Mouse (Mus musculus): ENCODE data around the gene Herpud1. TPM values are rescaled to one million over a fixed set of nuclear protein-coding genes. Genes with fewer than 3 reads are reported as not detected.

The Herpud1 gene
- total RNA-seq (2014; fragmentation: Nextera tagmentation) (31.8 and 41.0 TPM in 2 replicates), total RNA-seq (2017) (43.7 and 50.8 TPM in 2 replicates)

GRCm38 (mm10) chr8:94386214-94387026 lies at the start of gene Herpud1:
Herpud1 (plus strand) TSS chr8:94386438.
- ATAC-seq (replicated peaks; ENCODE audit: low FRiP score, low TSS enrichment, poor library complexity, severe bottlenecking) = peak; percentile 94

DNA sequence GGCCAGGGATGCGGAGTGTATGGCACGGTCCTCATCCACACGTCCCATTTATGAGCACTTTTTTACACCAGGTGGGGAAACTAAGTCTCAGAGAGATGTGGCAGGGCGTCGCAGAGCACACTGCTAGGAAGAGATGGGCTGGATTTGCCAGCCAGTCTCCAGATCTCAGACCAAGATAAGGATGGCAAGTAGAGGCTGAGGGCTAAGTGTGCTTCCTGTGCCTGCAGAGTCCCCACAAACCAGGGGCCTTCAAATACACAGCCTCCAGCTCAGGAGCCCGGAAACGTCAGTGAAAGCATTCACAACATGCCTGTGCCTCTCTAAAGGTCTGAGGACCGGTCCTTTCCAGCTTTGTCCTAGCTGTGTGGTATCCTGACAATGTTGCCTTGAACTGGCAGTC lies 48.7 kb upstream of the Herpud1 start:
- no peak for ATAC-seq (replicated peaks; ENCODE audit: low FRiP score, low TSS enrichment, poor library complexity, severe bottlenecking)

DNA sequence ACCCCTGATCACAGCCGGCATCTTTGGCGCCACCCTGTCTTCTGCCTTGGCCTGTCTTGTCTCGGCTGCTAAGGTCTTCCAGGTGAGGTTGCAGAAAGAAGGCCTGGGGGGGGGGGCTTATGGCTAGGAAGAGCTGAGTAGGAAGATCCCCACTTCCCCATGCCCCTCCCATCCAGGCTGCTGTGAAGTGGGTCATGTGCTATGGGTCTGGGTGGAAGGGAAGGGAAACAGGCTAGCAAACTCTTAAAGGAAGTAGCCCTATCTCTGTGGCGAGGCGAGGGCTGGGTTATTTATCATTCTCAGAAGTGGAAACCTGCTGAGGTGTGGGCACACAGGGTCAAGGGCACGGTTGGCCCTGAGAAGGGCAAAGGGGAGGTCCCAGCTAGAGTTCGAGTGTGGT lies 45.4 kb upstream of the Herpud1 start:
- no peak for ATAC-seq (replicated peaks; ENCODE audit: low FRiP score, low TSS enrichment, poor library complexity, severe bottlenecking)

DNA sequence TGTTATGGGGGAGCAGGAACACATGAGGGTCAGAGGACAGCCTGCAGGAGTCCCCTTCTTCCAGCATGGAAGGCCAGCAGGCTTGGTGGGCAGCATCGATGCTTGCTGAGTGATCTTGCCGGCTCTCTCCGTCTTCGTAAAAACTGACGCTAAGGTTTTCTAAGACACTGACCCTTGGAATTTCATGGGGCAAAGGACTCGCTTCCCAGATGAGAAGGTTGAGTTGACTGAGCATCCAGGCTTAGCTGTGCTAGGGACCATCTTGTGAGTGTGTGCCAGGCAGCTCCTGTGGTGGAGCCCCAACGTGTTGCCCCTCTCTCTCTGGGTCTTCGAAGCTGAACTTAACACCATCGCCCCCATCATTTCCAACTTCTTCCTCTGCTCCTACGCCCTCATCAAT lies 43.5 kb upstream of the Herpud1 start:
- ATAC-seq (replicated peaks; ENCODE audit: low FRiP score, low TSS enrichment, poor library complexity, severe bottlenecking) = no peak

DNA sequence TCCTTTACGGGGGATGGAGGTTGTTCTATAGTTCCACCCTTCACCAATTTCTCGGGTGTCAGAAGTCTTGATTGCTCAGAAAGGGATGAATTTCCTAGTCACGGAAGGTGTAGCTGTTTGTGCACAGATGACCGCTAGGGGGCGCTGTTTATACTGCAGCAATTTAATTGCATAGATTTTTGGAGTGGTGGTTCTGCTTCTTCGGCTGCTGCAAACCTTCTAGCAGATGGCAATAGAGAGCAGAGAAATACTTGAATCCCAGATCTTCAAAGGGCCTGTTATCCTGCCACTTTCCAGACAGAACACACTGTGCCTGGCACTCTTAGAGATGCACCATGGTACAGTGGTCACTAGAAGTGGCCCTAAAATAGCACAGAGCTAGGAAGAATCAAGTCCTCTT lies 42.9 kb upstream of the Herpud1 start:
- ATAC-seq (replicated peaks; ENCODE audit: low FRiP score, low TSS enrichment, poor library complexity, severe bottlenecking) = no peak

DNA sequence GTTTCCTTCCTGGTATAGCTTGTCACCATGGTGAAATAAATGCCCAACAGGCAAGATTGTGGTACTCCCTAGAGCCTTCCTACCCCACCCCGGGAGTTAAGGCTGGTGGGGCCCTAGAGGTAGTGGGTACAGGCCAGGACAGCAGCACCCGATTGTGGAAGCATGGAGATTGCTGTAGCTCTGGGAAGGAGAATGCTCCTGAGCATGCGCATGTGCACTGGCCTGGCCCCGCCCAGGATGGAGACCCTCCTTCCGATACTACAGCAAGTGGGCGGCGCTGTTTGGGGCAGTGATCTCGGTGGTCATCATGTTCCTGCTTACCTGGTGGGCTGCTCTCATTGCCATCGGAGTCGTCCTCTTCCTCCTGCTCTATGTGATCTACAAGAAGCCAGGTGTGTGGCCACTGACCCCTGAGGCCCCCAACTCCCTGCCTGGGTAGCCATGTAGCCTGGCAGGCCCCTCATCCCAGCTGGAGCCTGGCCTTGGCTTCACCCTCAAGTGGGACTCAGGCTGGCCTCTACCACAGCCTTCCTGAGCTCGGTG lies 42.4 kb upstream of the Herpud1 start:
- no peak for ATAC-seq (replicated peaks; ENCODE audit: low FRiP score, low TSS enrichment, poor library complexity, severe bottlenecking)

- no peak for ATAC-seq (replicated peaks; ENCODE audit: low FRiP score, low TSS enrichment, poor library complexity, severe bottlenecking)
Measured at GRCm38 (mm10) chr8:94345657-94346056, 40.6 kb upstream of the Herpud1 start.

- no peak for ATAC-seq (replicated peaks; ENCODE audit: low FRiP score, low TSS enrichment, poor library complexity, severe bottlenecking)
Measured at GRCm38 (mm10) chr8:94346264-94346663, 40.0 kb upstream of the Herpud1 start.

DNA sequence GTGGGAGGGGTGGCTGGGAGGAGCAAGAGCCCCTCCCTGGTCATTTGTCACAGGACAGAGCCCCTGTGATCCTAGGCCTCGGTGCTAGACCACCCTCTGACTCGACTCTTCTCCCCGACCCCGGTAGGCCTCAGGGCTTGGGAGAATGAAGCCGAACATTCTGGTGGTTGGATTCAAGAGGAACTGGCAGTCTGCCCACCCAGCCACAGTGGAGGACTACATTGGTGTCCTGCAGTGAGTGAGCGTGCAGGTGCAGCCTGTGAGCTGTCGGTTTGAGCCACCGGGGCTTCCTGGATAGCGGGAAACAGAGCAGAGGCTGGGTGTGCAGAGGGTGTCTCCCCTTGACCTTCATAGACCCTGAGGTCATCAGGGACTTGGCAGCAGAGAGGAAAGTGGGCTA lies 37.8 kb upstream of the Herpud1 start:
- ATAC-seq (replicated peaks; ENCODE audit: low FRiP score, low TSS enrichment, poor library complexity, severe bottlenecking) = no peak

DNA sequence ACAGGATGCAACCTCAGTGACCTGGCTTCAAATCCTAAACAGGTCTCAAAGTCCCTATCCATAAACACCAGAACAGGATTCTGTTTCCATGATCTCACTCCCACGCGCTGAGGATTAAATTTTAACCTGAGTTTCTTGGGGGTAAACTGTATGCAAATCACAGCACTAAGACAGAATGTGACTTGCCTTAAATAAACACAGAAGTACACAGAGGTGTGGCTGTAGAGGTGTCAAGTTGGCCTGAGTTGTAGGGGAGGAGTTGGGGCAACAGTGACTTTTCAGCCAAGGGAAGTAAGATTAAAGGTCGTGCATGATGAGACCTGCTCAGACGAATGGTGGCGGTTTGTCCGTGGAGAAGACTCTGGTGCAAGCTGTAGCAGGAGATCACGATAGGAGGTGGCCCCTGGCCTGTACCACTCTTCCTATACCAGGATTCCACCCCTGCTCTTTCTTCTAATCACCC lies 32.1 kb upstream of the Herpud1 start:
- no peak for ATAC-seq (replicated peaks; ENCODE audit: low FRiP score, low TSS enrichment, poor library complexity, severe bottlenecking)

DNA sequence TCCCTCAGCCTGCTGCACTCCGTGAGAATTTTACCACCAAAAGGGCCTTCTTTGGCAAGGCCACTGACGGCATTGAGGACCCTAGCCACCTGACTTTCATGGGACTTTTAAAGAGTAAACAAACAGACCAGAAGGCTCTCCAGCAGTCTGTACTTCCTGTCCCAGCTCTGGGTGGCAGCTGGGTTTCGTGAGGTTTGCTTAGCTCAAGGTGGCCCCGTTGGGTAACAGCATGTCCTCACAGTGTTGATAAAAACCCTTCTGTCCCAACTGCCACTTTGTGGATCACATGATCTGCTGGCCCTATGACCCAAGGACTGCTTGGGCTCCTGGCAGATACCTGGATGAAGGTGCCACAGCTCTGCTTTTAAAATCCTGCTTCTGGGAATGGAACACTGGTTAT lies 31.7 kb upstream of the Herpud1 start:
- no peak for ATAC-seq (replicated peaks; ENCODE audit: low FRiP score, low TSS enrichment, poor library complexity, severe bottlenecking)

DNA sequence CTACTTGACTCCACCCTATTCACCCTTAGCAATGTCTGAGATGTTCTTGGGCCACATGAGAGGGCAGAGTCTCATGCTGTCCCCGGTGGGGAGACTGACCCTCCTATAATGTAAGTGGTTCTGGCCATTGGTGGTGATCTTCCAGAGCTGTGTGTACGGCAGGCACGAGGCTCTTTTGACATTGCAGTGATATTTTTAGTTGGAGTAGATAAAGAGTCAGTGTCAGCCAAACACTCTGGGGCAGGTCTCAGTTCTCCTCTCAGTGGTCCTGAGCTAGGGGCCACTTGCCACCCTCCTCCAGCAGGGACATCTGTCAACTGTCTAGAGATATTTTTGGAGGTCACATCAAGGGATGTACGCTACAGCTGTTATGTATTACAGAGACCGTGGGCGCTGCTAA lies 29.0 kb upstream of the Herpud1 start:
- no peak for ATAC-seq (replicated peaks; ENCODE audit: low FRiP score, low TSS enrichment, poor library complexity, severe bottlenecking)

DNA sequence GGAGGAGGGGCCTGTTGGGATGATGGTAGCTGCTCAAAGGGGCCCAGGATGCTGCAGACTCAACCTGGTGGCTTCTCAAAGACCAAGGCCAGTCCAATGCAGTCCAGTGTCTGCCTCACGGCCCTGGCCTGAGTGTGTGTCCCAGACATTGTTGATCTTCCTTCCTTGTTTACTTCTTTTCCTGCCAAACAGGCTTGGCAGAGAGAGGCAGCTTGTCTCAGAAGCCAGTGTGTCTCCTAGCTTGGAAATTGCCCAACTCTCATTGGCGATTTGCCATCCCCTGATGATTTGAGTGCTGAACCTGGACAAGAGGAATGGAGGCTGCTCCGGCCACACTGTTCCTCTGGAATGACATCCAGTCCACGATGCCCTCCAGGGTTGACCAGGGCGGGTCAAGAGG lies 27.7 kb upstream of the Herpud1 start:
- no peak for ATAC-seq (replicated peaks; ENCODE audit: low FRiP score, low TSS enrichment, poor library complexity, severe bottlenecking)

GRCm38 (mm10) chr8:94361774-94362431 lies 24.3 kb upstream of the Herpud1 start:
- ATAC-seq (replicated peaks; ENCODE audit: low FRiP score, low TSS enrichment, poor library complexity, severe bottlenecking) = no peak

DNA sequence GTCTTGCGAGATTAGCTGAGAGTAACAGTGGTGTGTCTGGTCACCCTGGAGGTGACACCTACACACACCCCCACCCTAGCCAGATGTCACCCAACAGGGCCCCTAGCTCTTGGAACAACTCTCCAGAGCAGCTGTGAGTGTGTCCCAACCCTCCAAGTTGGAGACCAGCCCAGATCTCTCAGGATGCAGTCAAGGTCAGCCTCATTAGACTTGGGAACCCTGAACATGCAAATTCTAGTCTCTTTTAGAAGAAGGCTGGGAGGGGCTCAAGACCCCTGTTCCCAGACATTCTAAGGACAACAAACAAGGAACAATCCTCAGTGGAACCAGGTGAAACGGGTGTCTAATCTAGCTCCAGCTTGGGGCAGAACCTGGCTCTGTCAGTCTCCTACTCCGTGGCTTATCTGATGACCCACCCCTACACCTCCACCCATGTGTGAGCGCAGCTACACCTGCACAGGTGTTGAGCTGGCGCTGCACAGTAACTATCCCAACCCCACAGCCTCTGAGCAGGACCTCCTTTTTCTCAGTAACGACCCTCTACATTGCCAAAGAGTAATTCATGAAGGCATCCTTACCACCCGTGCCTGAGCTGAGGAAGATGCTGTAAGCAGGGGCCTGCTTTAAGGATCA lies 23.5 kb upstream of the Herpud1 start:
- ATAC-seq (replicated peaks; ENCODE audit: low FRiP score, low TSS enrichment, poor library complexity, severe bottlenecking) = no peak

DNA sequence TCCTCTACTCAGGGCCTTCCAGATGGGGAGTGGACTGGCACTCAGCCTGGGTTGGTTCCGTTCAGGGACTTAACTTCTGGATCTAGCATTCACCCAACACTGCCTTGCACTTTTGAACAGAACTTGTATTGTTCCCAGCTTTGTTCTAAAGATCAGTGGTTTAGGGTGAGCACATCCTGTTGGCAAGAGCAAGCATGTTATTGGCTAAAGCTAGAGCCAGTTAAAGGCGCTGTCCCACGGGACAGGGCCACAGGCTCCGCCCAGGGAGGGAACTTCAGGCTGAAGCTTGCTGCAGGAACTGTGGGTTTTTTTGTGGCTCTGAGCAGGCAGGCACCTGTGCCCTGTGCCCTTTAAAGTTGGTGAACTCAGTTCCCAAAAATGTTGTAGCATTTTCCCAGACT lies 22.9 kb upstream of the Herpud1 start:
- peak; percentile 81 for ATAC-seq (replicated peaks; ENCODE audit: low FRiP score, low TSS enrichment, poor library complexity, severe bottlenecking)

DNA sequence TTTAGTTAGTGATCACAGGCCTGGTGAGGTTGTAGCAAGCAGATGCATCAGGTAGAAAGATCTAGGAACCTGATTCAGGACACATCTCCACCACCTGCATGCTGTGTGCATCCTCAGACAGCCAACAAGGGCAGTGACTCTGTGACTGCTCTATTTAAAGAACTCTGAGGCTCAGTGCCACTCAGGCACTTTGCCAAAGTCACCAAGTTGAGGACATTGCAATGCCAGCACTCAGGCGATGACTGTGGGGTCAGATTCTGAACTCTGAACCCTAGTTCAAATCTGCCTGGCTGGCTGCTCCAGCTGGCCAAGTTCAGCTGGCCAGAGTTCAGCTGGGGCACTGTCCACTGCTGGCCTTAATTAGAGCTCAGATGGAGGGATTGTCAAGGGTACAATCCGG lies 22.3 kb upstream of the Herpud1 start:
- ATAC-seq (replicated peaks; ENCODE audit: low FRiP score, low TSS enrichment, poor library complexity, severe bottlenecking) = no peak

DNA sequence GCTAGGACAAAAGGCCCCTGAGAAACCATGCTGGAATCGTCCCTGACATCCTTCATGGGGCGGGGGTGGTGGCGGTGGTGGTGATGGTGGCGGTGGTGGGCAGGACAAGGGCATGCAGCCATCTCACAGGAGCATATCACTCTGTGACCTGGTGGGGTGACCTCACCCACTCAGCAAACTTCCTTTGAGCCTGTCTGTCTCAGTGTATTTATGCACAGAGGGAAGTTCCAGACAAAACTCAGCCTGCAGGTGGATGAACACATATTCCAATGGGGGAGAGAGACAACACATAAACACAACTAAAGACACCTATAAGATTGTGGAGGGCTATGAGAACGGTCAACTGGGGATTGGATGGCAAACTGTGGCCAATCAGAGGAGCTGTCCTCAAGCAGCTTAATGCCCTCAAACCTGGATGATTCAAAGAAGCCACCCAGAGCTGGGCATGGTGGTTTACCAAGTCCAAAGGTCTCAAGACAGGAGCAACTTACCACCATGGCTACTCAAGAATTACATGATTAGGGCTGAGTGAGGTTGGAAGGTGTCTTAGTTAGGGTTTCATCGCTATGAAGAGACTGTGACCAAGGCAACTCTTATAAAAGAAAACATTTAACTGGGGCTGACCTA lies 21.4 kb upstream of the Herpud1 start:
- no peak for ATAC-seq (replicated peaks; ENCODE audit: low FRiP score, low TSS enrichment, poor library complexity, severe bottlenecking)

DNA sequence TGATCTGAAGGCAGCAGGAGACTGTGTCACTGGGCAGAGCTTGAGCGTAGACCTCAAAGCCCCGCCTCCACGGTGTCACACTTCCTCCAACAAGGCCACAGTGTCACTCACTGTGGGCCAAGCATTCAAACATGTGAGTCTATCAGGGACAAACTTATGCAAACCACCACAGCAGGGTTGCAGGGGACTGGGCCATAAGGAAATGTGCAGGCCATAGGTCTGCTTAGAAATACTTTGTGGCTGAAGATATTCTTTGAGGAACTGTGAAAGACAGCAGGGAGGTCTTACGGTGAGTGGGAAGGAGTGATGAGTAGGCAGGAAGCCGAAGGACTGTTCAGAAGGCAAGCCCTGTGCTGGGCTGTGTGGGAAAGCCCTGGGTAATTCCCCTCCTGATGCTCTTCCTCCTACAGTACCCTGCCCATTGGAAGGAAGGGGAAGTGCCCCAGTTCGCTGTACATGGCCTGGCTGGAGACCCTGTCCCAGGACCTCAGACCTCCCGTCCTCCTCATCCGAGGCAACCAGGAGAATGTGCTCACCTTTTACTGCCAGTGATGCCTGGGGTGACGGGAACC lies 20.7 kb upstream of the Herpud1 start:
- peak; percentile 82 for ATAC-seq (replicated peaks; ENCODE audit: low FRiP score, low TSS enrichment, poor library complexity, severe bottlenecking)
